Mouse (Mus musculus) stomach, postnatal 0 days (tissue): ENCODE data around the gene Adam10. TPM values are rescaled to one million over a fixed set of nuclear protein-coding genes. Genes with fewer than 3 reads are reported as not detected.

Experiments
- ATAC-seq: fragments of 200-750 bp; cut with Nextera tagmentation; 2 replicates; pipeline ENCODE4 v1.8.0; 2017; ENCODE audit not compliant: low FRiP score, low TSS enrichment
- DNase-seq: peaks from one replicate; pipeline ENCODE4 v3.0.0-alpha.2; 2016; ENCODE audit warnings: low spot score
- H3K27ac ChIP-seq: fragments of 300-500 bp; sonication (generic); replicated peaks from 2 replicates; pipeline ENCODE4 v1.5.1; 2014; ENCODE audit warnings: mild to moderate bottlenecking, control low read depth
- H3K27me3 ChIP-seq: fragments of 300-500 bp; sonication (generic); 2 replicates; pipeline ENCODE4 v1.6.1; 2014; ENCODE audit warnings: low read length; ENCODE audit not compliant: control insufficient read depth, insufficient read depth
- H3K36me3 ChIP-seq: fragments of 300-500 bp; sonication (generic); 2 replicates; pipeline ENCODE4 v1.6.1; 2014; ENCODE audit warnings: low read length, mixed read lengths; ENCODE audit not compliant: control insufficient read depth, insufficient read depth
- H3K4me1 ChIP-seq: fragments of 300-500 bp; sonication (generic); replicated peaks from 2 replicates; pipeline ENCODE4 v1.6.1; 2014; ENCODE audit warnings: antibody characterized with exemption; ENCODE audit not compliant: control insufficient read depth, insufficient read depth
- H3K4me2 ChIP-seq: fragments of 300-500 bp; sonication (generic); replicated peaks from 2 replicates; pipeline ENCODE4 v1.6.1; 2014; ENCODE audit warnings: low read depth, mild to moderate bottlenecking, control low read depth, moderate library complexity
- H3K4me3 ChIP-seq: fragments of 300-500 bp; sonication (generic); 2 replicates; pipeline ENCODE4 v1.5.1; 2014; ENCODE audit warnings: low read depth, low read length, control low read depth
- H3K9ac ChIP-seq: fragments of 300-500 bp; sonication (generic); 2 replicates; pipeline ENCODE4 v1.6.1; 2014; ENCODE audit warnings: mild to moderate bottlenecking, low read length, control low read depth, mixed read lengths
- H3K9me3 ChIP-seq: fragments of 300-500 bp; sonication (generic); 2 replicates; pipeline ENCODE4 v1.6.1; 2016; ENCODE audit warnings: low read length; ENCODE audit not compliant: control insufficient read depth
- CTCF ChIP-seq: IDR thresholded peaks from 2 replicates; pipeline ENCODE4 v1.5.1; 2016; ENCODE audit warnings: antibody characterized with exemption, low read depth, mild to moderate bottlenecking, moderate library complexity
- EP300 ChIP-seq: optimal IDR thresholded peaks from 2 replicates; pipeline ENCODE3; 2016; ENCODE audit warnings: antibody characterized with exemption
- WGBS: fragments of 180-500 bp; shearing (Covaris S2); extraction: QIAGEN DNeasy Blood & Tissue Kit; methylation state at CpG from one replicate; pipeline ENCODE4 v1.1.7; 2014; 5-methylcytosine and 5-hydroxymethylcytosine counted together
- polyA plus RNA-seq: library from polyadenylated mRNA; unstranded; fragments of >200 nt; fragmentation: Nextera tagmentation; extraction: Ambion mirVana; gene quantifications from 2 replicates; pipeline ENCODE4 v1.2.1, GENCODE M21; 2015

Adam10 gene
- polyA plus RNA-seq, 1 experiment from 2014 or later: 48.2 TPM

DNA sequence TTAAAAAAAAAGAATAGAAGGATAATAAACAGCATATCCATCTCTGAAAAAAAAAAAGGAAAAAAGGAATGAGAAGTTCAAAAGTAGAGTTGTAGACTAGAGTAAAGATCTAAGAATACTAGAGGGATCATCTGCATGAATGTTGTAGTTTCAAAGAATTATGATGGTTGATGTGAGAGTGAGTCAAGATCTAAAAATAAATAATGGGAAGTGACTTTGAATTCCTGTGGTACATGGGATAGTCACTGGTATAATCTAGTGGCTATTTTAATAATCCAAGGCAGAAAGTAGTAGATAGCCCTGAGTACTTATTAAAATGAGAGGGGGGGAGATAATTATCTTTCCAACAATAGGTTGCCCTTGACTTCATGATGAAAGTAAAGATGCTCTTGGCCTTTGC, 52.3 kb downstream of the Adam10 start:
- H3K36me3 ChIP-seq: 0 out of 2 replicates have a peak, but pooled peaks cover 2% of the 10 kb centered on the region
- H3K4me3 ChIP-seq: no peak overlapping the region
- H3K27me3 ChIP-seq: no peaks in the 10 kb centered on the region
- DNase-seq (no peak), ATAC-seq (no peak)
- TF ChIP-seq EP300 (no peak), CTCF (no peak)
- H3K4me2 ChIP-seq: no peak overlapping the region
- H3K4me1 ChIP-seq: no peaks in the 10 kb centered on the region
- no peak overlapping the region for H3K9ac ChIP-seq
- H3K27ac ChIP-seq: no peak overlapping the region
- no peaks in the 10 kb centered on the region for H3K9me3 ChIP-seq

GRCm38 (mm10) chr9:70733208-70733607, 54.4 kb downstream of the Adam10 start:
- WGBS: 92% methylated on average over 2 of the region's 2 CpGs
- TF ChIP-seq EP300 (no peak), CTCF (no peak)
- DNase-seq (no peak), ATAC-seq (no peak)
- Histone ChIP-seq H3K9me3 (no peaks in the 10 kb centered on the region), H3K4me2 (no peak overlapping the region), H3K27me3 (no peaks in the 10 kb centered on the region), H3K9ac (no peak overlapping the region), H3K36me3 (0 out of 2 replicates have a peak, but pooled peaks cover 2% of the 10 kb centered on the region), H3K4me1 (no peaks in the 10 kb centered on the region), H3K27ac (no peak overlapping the region), H3K4me3 (no peak overlapping the region)

- DNase-seq: no peak
- ATAC-seq: no peak
- no peak overlapping the region for H3K4me3 ChIP-seq
- no peaks in the 10 kb centered on the region for H3K27me3 ChIP-seq
- 84% methylated on average over 5 of the region's 5 CpGs for WGBS
- no peak overlapping the region for H3K4me2 ChIP-seq
- H3K9ac ChIP-seq: no peak overlapping the region
- H3K4me1 ChIP-seq: no peaks in the 10 kb centered on the region
- H3K9me3 ChIP-seq: no peaks in the 10 kb centered on the region
- H3K36me3 ChIP-seq: no peaks in the 10 kb centered on the region; the same call in 1 of the 2 replicates
- no peak for TF ChIP-seq EP300
- no peak for TF ChIP-seq CTCF
- H3K27ac ChIP-seq: no peak overlapping the region
Measured at GRCm38 (mm10) chr9:70739998-70740397, 61.2 kb downstream of the Adam10 start.

DNA sequence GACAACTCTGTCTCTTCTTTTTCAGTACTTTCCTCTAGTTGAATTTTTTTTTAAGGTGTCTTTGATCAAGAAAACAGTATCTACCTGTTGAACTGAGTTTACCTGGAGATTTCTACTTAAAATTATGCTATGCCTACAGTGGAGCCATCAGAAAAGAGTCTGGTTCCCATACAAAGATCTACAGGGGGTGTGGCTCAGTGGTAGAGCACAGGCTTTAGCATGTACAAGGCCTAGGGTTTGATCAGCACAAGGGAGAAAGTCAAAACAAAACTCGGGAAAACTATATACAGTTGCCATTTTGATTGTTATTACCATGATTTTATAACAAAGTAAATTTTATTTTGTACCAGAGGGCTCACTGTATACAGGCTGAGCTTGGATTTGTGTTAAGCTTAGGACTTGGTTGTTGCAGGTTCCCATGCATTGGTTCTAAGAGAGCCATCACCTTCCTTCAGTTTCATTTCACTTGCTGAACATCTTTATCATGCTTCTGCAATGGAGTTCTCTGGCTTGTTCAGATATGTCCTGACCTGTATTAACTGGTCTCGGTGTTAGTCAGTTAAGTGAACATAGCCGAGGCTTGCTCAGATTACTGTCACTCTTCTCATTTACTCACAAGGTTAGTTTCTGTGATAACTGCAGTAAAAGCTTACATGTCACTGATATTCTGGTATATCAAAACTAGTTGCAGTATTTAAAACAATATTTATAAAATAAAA, 72.9 kb downstream of the Adam10 start:
- ATAC-seq: no peak
- Histone ChIP-seq H3K4me3 (no peak overlapping the region), H3K9me3 (no peaks in the 10 kb centered on the region), H3K27ac (no peak overlapping the region), H3K4me1 (no peaks in the 10 kb centered on the region), H3K27me3 (no peaks in the 10 kb centered on the region), H3K9ac (no peak overlapping the region), H3K36me3 (peaks cover 8% of the 10 kb centered on the region; the same call in 1 of the 2 replicates), H3K4me2 (no peak overlapping the region)
- TF ChIP-seq EP300 (no peak), CTCF (no peak)
- DNase-seq: no peak
- WGBS: 75% methylated on average over 3 of the region's 3 CpGs

DNA sequence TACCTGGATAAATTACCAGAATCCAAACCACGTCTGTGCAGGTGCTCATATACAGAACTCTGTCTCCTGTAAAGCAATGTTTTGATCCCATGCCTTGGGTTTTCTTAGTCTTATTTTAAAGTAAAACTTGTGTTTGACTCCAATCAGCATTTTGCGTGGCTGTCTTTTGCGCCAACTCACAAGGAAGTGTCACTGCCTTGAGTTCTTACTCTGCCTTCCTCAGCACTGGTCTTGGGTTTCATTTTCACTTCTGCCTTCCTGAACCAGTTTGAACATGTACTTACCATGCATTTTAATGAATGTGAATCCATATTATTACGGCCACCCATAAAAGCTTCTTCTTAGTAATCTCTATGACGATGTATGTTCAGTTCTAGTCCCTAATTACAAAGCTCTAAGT, 82.2 kb downstream of the Adam10 start:
- DNase-seq (no peak), ATAC-seq (no peak)
- Histone ChIP-seq H3K9me3 (no peaks in the 10 kb centered on the region), H3K27me3 (no peaks in the 10 kb centered on the region), H3K27ac (no peak overlapping the region), H3K4me2 (no peak overlapping the region), H3K9ac (no peak overlapping the region), H3K36me3 (peaks cover 13% of the 10 kb centered on the region), H3K4me3 (no peak overlapping the region), H3K4me1 (no peaks in the 10 kb centered on the region)
- 71% methylated on average over 5 of the region's 5 CpGs for WGBS
- TF ChIP-seq CTCF (no peak), EP300 (no peak)

DNA sequence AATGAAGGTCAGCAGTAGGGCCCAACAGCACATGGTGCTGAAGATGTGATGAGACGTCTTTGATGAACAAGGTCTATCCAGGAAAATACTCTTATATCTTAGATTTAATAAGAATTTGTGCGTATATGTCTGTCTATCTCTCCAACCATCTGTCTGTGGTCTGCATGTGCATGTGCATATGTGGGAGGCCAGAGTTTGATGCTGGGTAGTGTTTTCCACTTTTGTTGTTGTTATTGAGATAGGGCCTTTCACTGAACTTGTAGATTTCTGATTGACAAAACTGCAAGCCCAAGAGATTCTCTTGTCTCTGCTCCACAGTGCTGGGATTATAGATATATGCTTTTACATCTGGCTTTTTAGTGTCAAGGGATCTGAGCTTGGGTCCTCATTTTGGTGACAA, 96.7 kb downstream of the Adam10 start:
- DNase-seq (no peak), ATAC-seq (no peak)
- Histone ChIP-seq H3K9me3 (no peaks in the 10 kb centered on the region), H3K27me3 (no peaks in the 10 kb centered on the region), H3K27ac (no peak overlapping the region), H3K36me3 (peaks cover 6% of the 10 kb centered on the region; the same call in 1 of the 2 replicates), H3K4me2 (no peak overlapping the region), H3K4me3 (no peak overlapping the region), H3K4me1 (no peaks in the 10 kb centered on the region), H3K9ac (no peak overlapping the region)
- TF ChIP-seq CTCF: no peak
- TF ChIP-seq EP300: no peak
- 90% methylated on average over 2 of the region's 2 CpGs for WGBS
